In genomic region chr2:14043011-14043410, GRCm38 (mm10) we compare ENCODE assay signal across 16 mouse cellular contexts.
"Had no signal": no experiment of that assay in that cellular context is flagged by ENCODE, and none has a peak within 500 bp of the region (broad histone marks: within the 10 kb centered on the region; RNA-seq: fewer than 3 reads in every experiment).

No protein-coding gene starts in this region.

- H3K36me3 ChIP-seq: stomach, embryonic 15.5 days had no signal

- ATAC-seq: midbrain, embryonic 15.5 days had no signal

- DNase-seq: lung, adult 18-20 months; lung, embryonic 14.5 days; lung, postnatal 10 days; lung, postnatal 4 days; right cerebral cortex, postnatal 14 days; thymus, adult 2 months; thymus, postnatal 25 days; thymus, postnatal 4 days had no signal

- H3K9me3 ChIP-seq: midbrain, embryonic 10.5 days; midbrain, embryonic 12.5 days; midbrain, embryonic 15.5 days; neural tube, embryonic 13.5 days; neural tube, embryonic 15.5 days; stomach, embryonic 15.5 days had no signal

- H3K9ac ChIP-seq: lung, embryonic 14.5 days; midbrain, embryonic 12.5 days; midbrain, embryonic 15.5 days; neural tube, embryonic 13.5 days; neural tube, embryonic 15.5 days; stomach, embryonic 15.5 days had no signal

- H3K4me1 ChIP-seq: midbrain, embryonic 10.5 days; midbrain, embryonic 12.5 days; midbrain, embryonic 15.5 days; neural tube, embryonic 13.5 days; neural tube, embryonic 15.5 days; stomach, embryonic 15.5 days had no signal

- H3K4me3 ChIP-seq: midbrain, embryonic 10.5 days; midbrain, embryonic 12.5 days; midbrain, embryonic 15.5 days; myocyte; neural tube, embryonic 13.5 days; neural tube, embryonic 15.5 days; stomach, embryonic 15.5 days had no signal

- H3K27ac ChIP-seq: midbrain, embryonic 10.5 days; midbrain, embryonic 12.5 days; midbrain, embryonic 15.5 days; neural tube, embryonic 13.5 days; neural tube, embryonic 15.5 days; stomach, embryonic 15.5 days; stomach, postnatal 0 days had no signal

- H3K27me3 ChIP-seq: midbrain, embryonic 12.5 days; midbrain, embryonic 15.5 days; neural tube, embryonic 13.5 days; neural tube, embryonic 15.5 days; stomach, embryonic 15.5 days had no signal

- H3K4me2 ChIP-seq: lung, embryonic 14.5 days; midbrain, embryonic 12.5 days; midbrain, embryonic 15.5 days; neural tube, embryonic 13.5 days; neural tube, embryonic 15.5 days; stomach, embryonic 15.5 days had no signal
